Mouse (Mus musculus) cortical plate, adult 2 months (tissue): ENCODE measurements around the gene Oxsr1.

Source experiments
- CTCF ChIP-seq: fragments of 200-500 bp; IDR thresholded peaks from 2 replicates; pipeline ENCODE4 v1.5.1; 2011; ENCODE audit warnings: mild to moderate bottlenecking, control low read depth, low read length; ENCODE audit not compliant: insufficient read depth; ENCODE audit errors: extremely low read depth
- POLR2A ChIP-seq: fragments of 200-500 bp; IDR thresholded peaks from 2 replicates; pipeline ENCODE4 v1.6.1; 2011; ENCODE audit warnings: mild to moderate bottlenecking, low read length, control low read depth; ENCODE audit not compliant: insufficient read depth; ENCODE audit errors: extremely low read depth

GRCm38 (mm10) chr9:119255096-119255495 is 67.1 kb downstream of the Oxsr1 start:
- TF ChIP-seq CTCF: no peak
- TF ChIP-seq POLR2A: no peak
